Mouse (Mus musculus) liver, embryonic 14.5 days (tissue): ENCODE data around the gene Ttc30b.
"Not testable (repeated sequence)": the region's sequence is repeated elsewhere in the genome, so short reads cannot be mapped to it uniquely, and the experiment has no call there.

ENCODE experiments used
- CTCF ChIP-seq: IDR thresholded peaks from 2 replicates; pipeline ENCODE4 v1.5.1; 2016; ENCODE audit warnings: antibody characterized with exemption, low read depth, control low read depth
- EP300 ChIP-seq: IDR thresholded peaks from 2 replicates; pipeline ENCODE4 v1.6.1; 2016; ENCODE audit warnings: antibody characterized with exemption, low read depth

DNA sequence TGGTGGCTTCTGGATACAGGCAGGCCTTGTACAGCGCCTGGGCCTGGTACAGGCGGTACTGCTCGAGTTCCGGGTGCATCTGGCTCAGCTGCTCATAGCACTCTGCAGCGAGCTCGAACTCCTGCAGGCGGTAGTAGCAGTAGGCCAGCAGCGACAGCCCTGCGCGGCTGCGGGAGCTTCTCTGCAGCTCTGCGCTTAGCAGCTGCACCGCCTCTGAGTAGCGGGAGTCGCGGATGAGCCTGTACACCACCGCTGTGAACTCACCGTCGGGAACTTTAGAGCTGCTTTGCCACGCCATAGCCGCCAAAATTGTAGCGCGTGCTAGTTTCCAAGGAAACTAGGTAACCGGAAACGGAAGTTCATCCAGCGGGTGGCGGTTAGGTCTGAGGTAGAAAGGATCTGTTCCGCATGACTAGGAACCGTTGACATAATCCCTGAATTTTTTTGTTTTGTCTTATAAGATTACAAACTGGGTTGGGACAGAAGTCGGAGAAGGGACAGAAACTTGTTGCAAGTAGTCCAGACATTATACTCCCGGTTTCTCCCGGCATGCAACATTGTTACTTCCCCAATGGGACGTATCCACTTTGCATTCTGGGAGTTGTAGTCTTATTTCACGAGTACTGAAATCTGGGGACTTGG lies 43.2 kb upstream of the Ttc30b start, which contains the start of gene Ttc30a1:
- TF ChIP-seq CTCF, EP300: not testable (repeated sequence)
